Mouse (Mus musculus) right cerebral cortex, postnatal 36 days (tissue): ENCODE data around the gene Ankmy1.

Experiments used
- DNase-seq, 2 experiments: peaks; one replicate each; pipeline ENCODE4 v3.0.0; 2022; ENCODE audit warnings: low spot score in 2 of 2, mixed read lengths in 1 of 2

Gene Ankmy1

GRCm38 (mm10) chr1:92911721-92912138 lies 9.0 kb upstream of the Ankmy1 start:
- no peak for DNase-seq

DNA sequence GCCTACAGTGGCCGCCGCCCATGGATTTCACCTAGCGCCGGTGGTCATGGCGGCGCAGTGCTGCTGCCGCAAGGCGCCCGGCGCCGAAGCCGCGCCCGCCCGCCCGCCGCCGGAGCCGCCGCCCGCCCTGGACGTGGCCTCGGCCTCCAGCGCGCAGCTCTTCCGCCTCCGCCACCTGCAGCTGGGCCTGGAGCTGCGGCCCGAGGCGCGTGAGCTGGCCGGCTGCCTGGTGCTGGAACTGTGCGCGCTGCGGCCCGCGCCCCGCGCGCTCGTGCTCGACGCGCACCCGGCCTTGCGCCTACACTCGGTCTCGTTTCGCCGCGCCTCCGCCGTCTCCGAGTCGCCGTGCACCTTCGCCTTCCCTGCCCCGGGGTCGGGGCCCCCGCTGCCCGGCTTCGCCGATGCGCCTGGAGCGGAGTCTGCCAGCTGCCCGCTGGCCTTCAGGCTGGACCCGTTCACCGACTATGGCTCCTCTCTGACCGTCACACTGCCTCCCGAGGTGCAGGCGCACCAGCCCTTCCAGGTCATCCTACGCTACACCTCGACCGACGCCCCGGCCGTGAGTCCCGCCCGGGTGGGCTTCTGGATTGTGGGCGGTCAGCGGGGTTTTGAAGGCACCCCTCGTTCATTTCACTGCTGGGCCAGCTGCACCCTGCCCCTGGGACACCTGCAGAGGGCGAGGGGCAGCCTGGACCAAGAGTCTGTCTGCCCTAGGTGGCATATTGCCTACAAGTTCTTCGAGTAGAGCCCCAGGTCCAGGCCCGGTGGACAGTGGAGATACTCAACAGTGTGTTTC lies 8.4 kb upstream of the Ankmy1 start:
- DNase-seq, result peak in 1 of 2 experiments; percentile 62

DNA sequence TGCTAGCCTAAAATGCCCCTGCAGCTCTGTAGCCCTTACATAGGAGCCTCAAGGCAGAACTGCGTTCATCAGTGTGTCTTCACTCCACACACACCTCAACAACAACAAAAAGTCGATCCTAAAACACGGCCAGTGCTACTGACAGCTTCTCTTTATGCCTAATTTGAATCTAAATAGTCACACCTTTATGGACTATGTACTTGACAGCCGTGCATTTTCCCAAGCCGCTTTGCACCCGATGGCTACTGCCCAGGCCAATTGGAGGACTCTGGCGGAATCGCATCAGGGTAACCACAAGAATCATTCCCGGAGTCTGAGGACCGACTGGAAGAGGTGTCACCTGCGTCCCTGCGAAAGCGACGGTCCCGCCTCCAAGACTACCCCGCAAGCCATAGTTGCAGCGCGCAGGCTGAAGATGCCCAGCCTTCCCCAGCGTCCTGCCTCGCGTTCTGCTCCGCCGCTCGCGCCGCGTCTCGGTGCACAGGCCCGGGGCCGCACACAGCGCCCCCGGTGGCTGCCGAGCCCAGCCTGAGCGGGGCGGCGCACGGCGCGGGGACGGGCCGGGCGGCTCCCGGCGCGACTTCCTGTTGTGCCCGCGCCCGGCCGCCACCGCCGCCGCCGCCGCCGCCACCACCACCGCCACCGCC lies 7.7 kb upstream of the Ankmy1 start, which contains the start of gene Rnpepl1:
Gene Rnpepl1, plus strand, starts transcription at position 545 of the 647 bp plus-strand sequence.
- DNase-seq, result peak; percentile 64 to 69

GRCm38 (mm10) chr1:92909068-92909467 lies 6.4 kb upstream of the Ankmy1 start:
- no peak for DNase-seq

DNA sequence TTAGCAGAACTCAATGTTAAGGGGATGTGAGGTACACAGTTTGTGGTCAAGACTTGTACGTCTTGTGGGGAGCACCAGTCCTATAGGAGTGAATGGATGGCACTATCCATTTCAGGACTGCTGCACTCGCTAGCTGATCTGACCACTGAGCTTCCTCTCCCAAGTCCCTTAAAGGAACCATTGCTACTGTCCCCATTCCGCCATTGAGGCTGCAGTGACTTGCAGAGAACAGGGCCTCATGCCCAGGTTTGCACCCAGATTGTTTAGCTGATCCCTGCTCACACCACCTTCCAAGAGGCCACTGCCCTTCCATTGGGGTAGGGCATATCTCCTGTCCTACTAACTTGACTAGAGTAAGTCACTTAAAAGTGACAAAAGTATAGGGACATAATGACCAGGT lies 6.0 kb upstream of the Ankmy1 start:
- DNase-seq, result no peak

GRCm38 (mm10) chr1:92907632-92908360 lies 5.1 kb upstream of the Ankmy1 start:
- DNase-seq, result no peak

- DNase-seq, result peak; percentile 78 to 79
These were observed 4.3 kb upstream of the Ankmy1 start, which contains the start of gene Dusp28 for GRCm38 (mm10) chr1:92906779-92907631. Gene Dusp28 (plus strand): TSS chr1:92906981.

- DNase-seq, result no peak
These were observed 3.1 kb upstream of the Ankmy1 start for GRCm38 (mm10) chr1:92905703-92906310.

DNA sequence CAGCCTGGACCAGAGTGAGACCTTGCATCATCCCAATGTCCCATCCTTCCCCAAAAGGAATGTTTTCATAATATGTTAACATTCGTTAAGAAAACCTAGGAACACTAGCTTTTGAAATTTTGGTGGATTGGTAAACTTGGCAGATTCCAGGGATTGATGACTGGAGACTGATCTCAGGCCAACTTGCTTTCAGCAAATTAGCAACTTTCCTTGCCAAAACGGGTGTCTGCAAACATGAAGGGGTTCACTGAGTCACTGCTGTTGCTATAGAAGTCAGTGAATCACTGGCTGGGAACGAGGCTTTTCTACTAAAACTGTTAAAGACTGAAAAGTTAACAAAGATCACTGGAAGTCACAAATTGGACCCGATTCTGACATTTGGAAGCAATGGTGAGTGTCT lies 921 bp upstream of the Ankmy1 start:
- no peak for DNase-seq

- peak; percentile 76 for DNase-seq
These were observed 7.6 kb downstream of the Ankmy1 start for GRCm38 (mm10) chr1:92895089-92895488.

DNA sequence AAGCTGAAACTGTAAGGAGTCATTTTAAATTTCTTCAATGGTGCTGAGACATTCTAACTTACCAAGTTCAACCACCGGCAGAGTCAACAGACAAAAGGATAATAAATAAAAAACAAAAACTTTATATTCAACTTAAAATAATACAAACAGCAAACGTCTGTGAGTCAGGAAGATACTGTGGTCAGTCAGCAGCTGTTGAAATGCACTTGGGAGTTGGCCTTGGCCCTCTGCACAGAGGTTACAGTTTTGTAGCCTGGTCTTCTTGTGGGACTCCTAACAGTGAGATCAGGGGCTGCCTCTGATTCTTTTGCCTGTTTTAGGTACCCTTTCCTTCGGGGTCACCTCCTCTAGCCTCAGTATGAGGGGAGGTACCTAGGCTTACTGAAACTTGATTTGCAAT lies 8.8 kb downstream of the Ankmy1 start:
- no peak for DNase-seq

GRCm38 (mm10) chr1:92892791-92893190 lies 9.9 kb downstream of the Ankmy1 start:
- DNase-seq, result no peak

DNA sequence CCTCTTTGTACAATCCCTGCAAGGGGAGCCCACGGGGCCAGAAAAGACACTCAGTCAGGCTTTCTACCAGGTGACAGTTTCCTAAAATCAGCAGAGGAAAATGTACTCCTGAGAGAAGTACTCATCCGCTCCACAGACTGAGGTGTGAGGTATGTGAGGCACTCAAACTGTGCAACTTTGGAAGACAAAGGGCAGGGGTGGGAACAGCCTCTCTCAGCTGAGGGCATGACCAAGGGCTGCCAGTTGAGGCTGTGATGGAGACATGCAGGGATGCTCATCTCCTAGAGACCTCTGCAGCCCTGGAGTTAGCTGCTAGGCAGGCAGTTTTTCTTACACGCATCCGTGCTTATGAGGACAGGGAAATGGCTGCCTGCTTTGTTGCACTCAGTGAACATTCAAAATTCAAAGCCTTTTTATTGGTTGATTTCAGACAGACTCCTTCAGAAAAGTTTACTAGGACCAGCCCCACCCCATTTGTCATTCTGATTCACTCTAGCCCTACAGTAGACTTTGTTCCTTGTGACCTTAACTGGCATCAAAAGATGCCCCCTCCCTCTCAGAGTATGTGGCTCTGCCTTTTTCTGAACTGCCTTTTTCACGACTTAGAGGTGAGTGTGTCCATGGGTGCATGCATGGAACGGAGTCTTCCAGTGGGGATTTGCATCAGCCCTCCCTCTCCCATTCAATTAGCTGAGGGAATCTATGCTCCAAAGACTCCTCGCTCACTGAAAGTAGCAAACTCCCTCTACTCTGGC lies 13.6 kb downstream of the Ankmy1 start:
- no peak for DNase-seq

DNA sequence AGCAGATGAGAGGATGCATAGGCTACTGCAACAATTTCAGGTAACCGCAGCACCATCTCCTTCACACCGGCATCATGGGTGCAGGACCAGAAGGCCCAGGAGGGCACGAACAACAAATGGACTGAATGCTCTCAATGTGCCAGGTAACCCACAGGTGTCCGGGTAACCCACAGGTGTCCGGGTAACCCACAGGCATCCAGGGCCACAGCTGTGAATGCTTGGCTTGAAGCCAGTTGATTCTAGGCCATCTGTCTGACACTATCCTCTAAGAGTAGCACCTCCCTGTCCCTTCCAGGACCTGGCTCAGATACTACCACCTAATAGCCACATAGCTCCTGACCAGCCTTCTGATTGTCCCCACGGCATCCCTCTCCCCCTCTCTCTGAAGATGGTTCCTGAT lies 20.7 kb downstream of the Ankmy1 start:
- DNase-seq, result no peak

GRCm38 (mm10) chr1:92880101-92880500 lies 22.6 kb downstream of the Ankmy1 start:
- DNase-seq, result no peak

DNA sequence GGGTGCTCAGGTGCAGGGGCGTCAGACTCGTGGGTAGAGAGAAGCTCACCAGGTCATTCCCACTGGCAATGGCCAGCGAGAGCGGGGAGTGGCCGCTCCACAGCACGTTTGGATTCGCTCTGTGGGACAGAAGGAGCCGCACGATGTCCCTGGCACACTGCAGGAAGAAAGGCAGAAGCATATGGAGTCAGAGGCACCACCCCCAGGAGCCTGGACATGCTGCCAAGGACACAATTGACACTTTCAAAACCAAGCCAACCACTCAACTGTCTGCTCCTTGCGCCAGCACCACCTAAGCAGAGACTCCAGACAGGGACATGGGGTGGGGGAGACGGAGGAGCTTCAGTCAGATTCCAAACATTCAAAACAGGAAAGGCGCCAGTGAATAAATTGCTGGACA lies 23.4 kb downstream of the Ankmy1 start:
- DNase-seq, result peak; percentile 51 to 74

- no peak for DNase-seq
These were observed 24.5 kb downstream of the Ankmy1 start for GRCm38 (mm10) chr1:92878066-92878741.

DNA sequence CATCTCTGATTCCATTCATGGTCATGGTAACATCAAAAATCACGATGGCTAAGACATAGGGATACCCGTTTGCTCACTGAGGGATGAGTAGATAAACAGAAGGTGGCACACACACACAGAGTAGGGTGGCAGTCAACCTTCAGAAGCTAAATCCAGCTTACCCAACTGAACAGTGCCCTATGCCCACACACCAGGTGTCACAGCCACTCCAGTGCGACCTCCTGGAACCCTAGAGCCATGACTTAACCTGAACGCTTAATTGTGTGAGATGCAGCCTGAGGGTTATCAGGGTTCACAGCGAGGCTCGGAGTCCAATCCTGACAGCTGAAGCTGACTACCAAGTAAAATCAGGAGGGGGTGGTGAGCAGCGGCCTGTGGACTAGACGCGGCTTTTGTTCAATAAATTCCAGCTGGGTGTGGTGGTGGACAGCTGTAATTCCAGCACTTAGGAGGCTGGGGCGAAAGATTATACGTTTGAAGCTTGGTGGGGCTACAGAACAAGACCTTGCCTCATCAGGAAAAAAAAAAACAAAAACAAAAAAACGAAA lies 25.2 kb downstream of the Ankmy1 start:
- DNase-seq, result no peak

- DNase-seq, result peak; percentile 27 to 69
These were observed 27.2 kb downstream of the Ankmy1 start for GRCm38 (mm10) chr1:92875360-92876111.
